Mouse (Mus musculus): ENCODE measurements at regions not wholly inside any gene's neighbourhood (a gene's known extent, or its start where the extent isn't known, plus 50 kb on each side); places are given as distances from the start of the nearest gene placed in this dataset.
A peak's percentile ranks its signal among the peaks of the same experiment; 100 is the strongest.
"Not testable (repeated sequence)": the region's sequence is repeated elsewhere in the genome, so short reads cannot be mapped to it uniquely, and the experiment has no call there.

DNA sequence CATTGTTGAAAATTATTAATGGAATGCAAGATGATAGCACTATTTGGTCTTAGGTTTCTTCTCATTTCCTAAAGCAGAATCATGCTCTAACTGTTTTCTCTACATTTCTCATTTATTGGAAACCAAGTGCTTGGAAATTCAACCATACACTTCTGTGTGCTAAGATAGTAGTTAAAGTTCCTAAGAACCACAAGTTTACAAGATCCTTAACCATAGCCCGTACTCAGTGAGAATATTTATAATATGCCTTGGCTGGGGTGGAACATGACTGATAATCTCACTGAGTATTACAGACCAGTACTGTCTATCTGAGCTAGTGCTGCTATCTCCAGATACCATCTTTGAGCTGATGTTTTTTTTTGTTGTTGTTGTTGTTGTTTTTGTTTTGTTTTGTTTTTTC lies 236.9 kb upstream of the Tmem196 start:
- not testable (repeated sequence) for H3K27me3 ChIP-seq (replicated peaks; ENCODE audit: control insufficient read depth, insufficient read depth, low read length); H3K36me3 ChIP-seq (ENCODE audit: control insufficient read depth, insufficient read depth, low read length); H3K9me3 ChIP-seq (replicated peaks; ENCODE audit: control insufficient read depth, low read length); H3K27ac ChIP-seq (ENCODE audit: low read depth, low read length); H3K4me2 ChIP-seq (ENCODE audit: low read length); H3K4me1 ChIP-seq (ENCODE audit: control insufficient read depth, insufficient read depth, low read length); H3K4me3 ChIP-seq (ENCODE audit: low read depth, low read length); H3K9ac ChIP-seq (ENCODE audit: low read length); DNase-seq (ENCODE audit: low spot score); ATAC-seq
- WGBS: 93% methylated on average over 1 of the region's 1 CpGs

DNA sequence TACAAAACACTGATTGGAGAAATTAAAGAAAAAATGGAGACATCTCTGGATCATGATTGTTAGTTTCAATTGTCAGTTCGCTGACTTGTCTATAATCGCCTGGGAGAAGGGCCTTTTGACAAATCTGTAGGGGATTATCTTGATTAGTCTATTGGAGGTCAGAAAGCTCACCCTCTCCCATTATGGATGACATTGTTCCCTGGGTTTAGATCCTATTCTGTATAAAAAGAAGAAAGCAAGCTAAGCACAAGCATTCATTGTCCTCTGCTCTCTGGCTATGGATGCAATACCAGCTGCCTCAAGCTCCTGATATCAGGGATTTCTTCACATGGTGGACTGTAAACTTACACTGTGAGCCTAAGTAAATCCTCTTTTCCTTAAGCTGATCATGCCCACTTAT lies 214.8 kb upstream of the Tmem196 start:
- no peak for ATAC-seq

GRCm38 (mm10) chr12:119762580-119762979 lies 183.0 kb upstream of the Tmem196 start:
- Histone ChIP-seq H3K9ac (ENCODE audit: low read length) (no peak overlapping the region), H3K27ac (ENCODE audit: low read depth, low read length) (no peak overlapping the region), H3K27me3 (replicated peaks; ENCODE audit: control insufficient read depth, insufficient read depth, low read length) (no peaks in the 10 kb centered on the region), H3K4me3 (ENCODE audit: low read depth, low read length) (no peak overlapping the region), H3K4me2 (ENCODE audit: low read length) (no peak overlapping the region), H3K36me3 (ENCODE audit: control insufficient read depth, insufficient read depth, low read length) (no peaks in the 10 kb centered on the region), H3K9me3 (replicated peaks; ENCODE audit: control insufficient read depth, low read length) (no peaks in the 10 kb centered on the region), H3K4me1 (ENCODE audit: control insufficient read depth, insufficient read depth, low read length) (no peaks in the 10 kb centered on the region)
- WGBS: 50% methylated on average over 1 of the region's 1 CpGs
- DNase-seq (ENCODE audit: low spot score): no peak
- ATAC-seq: no peak

More for the DNA sequence above, 214.8 kb upstream of the Tmem196 start:
- peak; percentile 0 for DNase-seq (ENCODE audit: low spot score)
- WGBS: 6% methylated on average over 2 of the region's 2 CpGs
- H3K27me3 ChIP-seq (replicated peaks; ENCODE audit: control insufficient read depth, insufficient read depth, low read length): no peaks in the 10 kb centered on the region
- H3K4me2 ChIP-seq (ENCODE audit: low read length): no peak overlapping the region
- H3K4me3 ChIP-seq (ENCODE audit: low read depth, low read length): no peak overlapping the region
- no peak overlapping the region for H3K27ac ChIP-seq (ENCODE audit: low read depth, low read length)
- no peak overlapping the region for H3K9ac ChIP-seq (ENCODE audit: low read length)
- no peaks in the 10 kb centered on the region for H3K36me3 ChIP-seq (ENCODE audit: control insufficient read depth, insufficient read depth, low read length)
- no peaks in the 10 kb centered on the region for H3K9me3 ChIP-seq (replicated peaks; ENCODE audit: control insufficient read depth, low read length)
- H3K4me1 ChIP-seq (ENCODE audit: control insufficient read depth, insufficient read depth, low read length): no peaks in the 10 kb centered on the region

- no peak overlapping the region for H3K4me2 ChIP-seq (ENCODE audit: low read length)
- no peaks in the 10 kb centered on the region for H3K36me3 ChIP-seq (ENCODE audit: control insufficient read depth, insufficient read depth, low read length)
- H3K4me1 ChIP-seq (ENCODE audit: control insufficient read depth, insufficient read depth, low read length): no peaks in the 10 kb centered on the region
- no peak overlapping the region for H3K27ac ChIP-seq (ENCODE audit: low read depth, low read length)
- peak; percentile 71 for ATAC-seq
- H3K4me3 ChIP-seq (ENCODE audit: low read depth, low read length): no peak overlapping the region
- no peak overlapping the region for H3K9ac ChIP-seq (ENCODE audit: low read length)
- DNase-seq (ENCODE audit: low spot score): peak; percentile 70
- no peaks in the 10 kb centered on the region for H3K27me3 ChIP-seq (replicated peaks; ENCODE audit: control insufficient read depth, insufficient read depth, low read length)
- H3K9me3 ChIP-seq (replicated peaks; ENCODE audit: control insufficient read depth, low read length): no peaks in the 10 kb centered on the region
- WGBS: 35% methylated on average over 2 of the region's 2 CpGs
Measured at GRCm38 (mm10) chr12:119763292-119763976, 182.2 kb upstream of the Tmem196 start.

DNA sequence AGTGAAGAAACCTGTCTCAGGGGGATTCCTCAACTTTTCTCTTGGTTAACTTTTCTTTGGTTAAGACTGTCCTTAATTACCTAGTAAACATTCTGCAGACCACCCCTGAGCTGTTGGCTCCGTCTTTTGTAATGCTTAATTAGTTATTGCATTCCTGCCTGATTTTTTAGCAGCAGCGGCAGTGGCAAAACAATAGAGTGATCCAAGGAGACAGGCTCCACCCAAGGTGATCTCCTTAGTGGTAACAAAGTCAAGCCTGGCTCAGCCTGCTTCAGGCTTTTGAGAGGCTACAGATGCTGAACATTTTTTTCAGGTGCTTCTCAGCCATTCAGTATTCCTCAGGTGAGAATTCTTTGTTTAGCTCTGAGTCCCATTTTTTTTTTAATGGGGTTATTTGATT lies 168.1 kb upstream of the Tmem196 start:
- H3K4me3 ChIP-seq (ENCODE audit: low read depth, low read length): no peak overlapping the region
- ATAC-seq (no peak), DNase-seq (ENCODE audit: low spot score) (no peak)
- H3K4me1 ChIP-seq (ENCODE audit: control insufficient read depth, insufficient read depth, low read length): no peaks in the 10 kb centered on the region
- no peak overlapping the region for H3K27ac ChIP-seq (ENCODE audit: low read depth, low read length)
- no peak overlapping the region for H3K9ac ChIP-seq (ENCODE audit: low read length)
- 8% methylated on average over 2 of the region's 2 CpGs for WGBS
- no peaks in the 10 kb centered on the region for H3K27me3 ChIP-seq (replicated peaks; ENCODE audit: control insufficient read depth, insufficient read depth, low read length)
- H3K4me2 ChIP-seq (ENCODE audit: low read length): no peak overlapping the region
- no peaks in the 10 kb centered on the region for H3K9me3 ChIP-seq (replicated peaks; ENCODE audit: control insufficient read depth, low read length)
- no peaks in the 10 kb centered on the region for H3K36me3 ChIP-seq (ENCODE audit: control insufficient read depth, insufficient read depth, low read length)

GRCm38 (mm10) chr12:119807692-119808091 lies 137.9 kb upstream of the Tmem196 start:
- Histone ChIP-seq H3K36me3 (ENCODE audit: control insufficient read depth, insufficient read depth, low read length) (no peaks in the 10 kb centered on the region), H3K9me3 (replicated peaks; ENCODE audit: control insufficient read depth, low read length) (no peaks in the 10 kb centered on the region), H3K9ac (ENCODE audit: low read length) (no peak overlapping the region), H3K4me3 (ENCODE audit: low read depth, low read length) (no peak overlapping the region), H3K4me1 (ENCODE audit: control insufficient read depth, insufficient read depth, low read length) (no peaks in the 10 kb centered on the region), H3K4me2 (ENCODE audit: low read length) (no peak overlapping the region), H3K27me3 (replicated peaks; ENCODE audit: control insufficient read depth, insufficient read depth, low read length) (no peaks in the 10 kb centered on the region), H3K27ac (ENCODE audit: low read depth, low read length) (no peak overlapping the region)
- ATAC-seq (no peak), DNase-seq (ENCODE audit: low spot score) (no peak)
- 76% methylated on average over 1 of the region's 1 CpGs for WGBS

DNA sequence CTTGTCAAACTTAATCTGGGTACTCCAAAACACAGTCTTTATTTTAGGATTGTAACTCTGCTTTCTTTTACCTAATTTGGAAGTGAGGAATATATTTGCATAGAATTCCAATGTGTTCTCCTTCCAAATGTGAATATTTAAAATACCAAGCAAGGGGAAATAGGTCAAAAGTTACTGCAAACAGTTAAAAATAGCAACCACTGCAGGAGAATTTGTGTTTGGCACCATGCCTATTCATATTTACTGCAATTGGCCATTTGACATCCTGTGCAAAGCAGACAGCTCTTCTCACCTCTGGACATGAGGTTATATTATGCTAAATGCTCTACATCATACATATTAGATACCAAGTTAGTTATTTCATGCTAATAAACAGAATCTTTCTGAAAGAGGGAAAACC lies 129.4 kb upstream of the Tmem196 start:
- no peaks in the 10 kb centered on the region for H3K9me3 ChIP-seq (replicated peaks; ENCODE audit: control insufficient read depth, low read length)
- no peaks in the 10 kb centered on the region for H3K36me3 ChIP-seq (ENCODE audit: control insufficient read depth, insufficient read depth, low read length)
- no peaks in the 10 kb centered on the region for H3K27me3 ChIP-seq (replicated peaks; ENCODE audit: control insufficient read depth, insufficient read depth, low read length)
- no peak overlapping the region for H3K9ac ChIP-seq (ENCODE audit: low read length)
- H3K4me1 ChIP-seq (ENCODE audit: control insufficient read depth, insufficient read depth, low read length): no peaks in the 10 kb centered on the region
- H3K4me2 ChIP-seq (ENCODE audit: low read length): no peak overlapping the region
- DNase-seq (ENCODE audit: low spot score): no peak
- no peak overlapping the region for H3K4me3 ChIP-seq (ENCODE audit: low read depth, low read length)
- no peak for ATAC-seq
- no peak overlapping the region for H3K27ac ChIP-seq (ENCODE audit: low read depth, low read length)

GRCm38 (mm10) chr12:119839119-119839518 lies 106.5 kb upstream of the Tmem196 start:
- peak; percentile 30 for DNase-seq (ENCODE audit: low spot score)

DNA sequence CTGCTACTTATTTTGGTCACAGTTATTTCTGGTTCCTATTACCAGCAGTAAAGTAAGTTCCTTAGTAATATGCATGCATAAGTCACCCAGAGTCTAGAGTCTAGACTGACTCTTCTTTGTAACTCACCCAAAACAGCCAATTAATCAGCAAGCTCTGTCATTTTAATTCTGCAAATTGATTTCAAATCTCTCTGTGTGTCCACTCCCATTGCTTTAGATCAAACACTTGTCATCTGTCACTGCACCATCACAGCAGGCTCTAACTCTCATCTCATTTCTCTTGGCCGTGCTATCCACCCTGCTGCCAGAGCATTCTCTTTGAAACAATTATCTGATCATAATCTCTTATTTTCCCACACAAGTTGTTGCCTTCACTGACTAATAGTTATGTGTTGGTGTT lies 63.9 kb upstream of the Tmem196 start:
- no peaks in the 10 kb centered on the region for H3K27me3 ChIP-seq (replicated peaks; ENCODE audit: control insufficient read depth, insufficient read depth, low read length)
- H3K4me1 ChIP-seq (ENCODE audit: control insufficient read depth, insufficient read depth, low read length): no peaks in the 10 kb centered on the region
- WGBS: 58% methylated on average over 1 of the region's 1 CpGs
- ATAC-seq: no peak
- no peak overlapping the region for H3K9ac ChIP-seq (ENCODE audit: low read length)
- peak; percentile 3 for DNase-seq (ENCODE audit: low spot score)
- no peak overlapping the region for H3K4me2 ChIP-seq (ENCODE audit: low read length)
- no peak overlapping the region for H3K4me3 ChIP-seq (ENCODE audit: low read depth, low read length)
- H3K36me3 ChIP-seq (ENCODE audit: control insufficient read depth, insufficient read depth, low read length): no peaks in the 10 kb centered on the region
- no peak overlapping the region for H3K27ac ChIP-seq (ENCODE audit: low read depth, low read length)
- H3K9me3 ChIP-seq (replicated peaks; ENCODE audit: control insufficient read depth, low read length): no peaks in the 10 kb centered on the region

More at GRCm38 (mm10) chr12:119839119-119839518, 106.5 kb upstream of the Tmem196 start:
- H3K27me3 ChIP-seq (replicated peaks; ENCODE audit: control insufficient read depth, insufficient read depth, low read length): no peaks in the 10 kb centered on the region
- no peak overlapping the region for H3K9ac ChIP-seq (ENCODE audit: low read length)
- H3K36me3 ChIP-seq (ENCODE audit: control insufficient read depth, insufficient read depth, low read length): no peaks in the 10 kb centered on the region
- H3K4me1 ChIP-seq (ENCODE audit: control insufficient read depth, insufficient read depth, low read length): no peaks in the 10 kb centered on the region
- no peak overlapping the region for H3K4me3 ChIP-seq (ENCODE audit: low read depth, low read length)
- H3K27ac ChIP-seq (ENCODE audit: low read depth, low read length): no peak overlapping the region
- no peaks in the 10 kb centered on the region for H3K9me3 ChIP-seq (replicated peaks; ENCODE audit: control insufficient read depth, low read length)
- no peak overlapping the region for H3K4me2 ChIP-seq (ENCODE audit: low read length)
- no peak for ATAC-seq
